Mouse (Mus musculus): ENCODE data around the gene Pde4c.

Gene Pde4c

GRCm38 (mm10) chr8:70766571-70767440 lies 43.3 kb downstream of the Pde4c start:
- DNase-seq (ENCODE audit: low spot score in 2 of 2), result no peak

DNA sequence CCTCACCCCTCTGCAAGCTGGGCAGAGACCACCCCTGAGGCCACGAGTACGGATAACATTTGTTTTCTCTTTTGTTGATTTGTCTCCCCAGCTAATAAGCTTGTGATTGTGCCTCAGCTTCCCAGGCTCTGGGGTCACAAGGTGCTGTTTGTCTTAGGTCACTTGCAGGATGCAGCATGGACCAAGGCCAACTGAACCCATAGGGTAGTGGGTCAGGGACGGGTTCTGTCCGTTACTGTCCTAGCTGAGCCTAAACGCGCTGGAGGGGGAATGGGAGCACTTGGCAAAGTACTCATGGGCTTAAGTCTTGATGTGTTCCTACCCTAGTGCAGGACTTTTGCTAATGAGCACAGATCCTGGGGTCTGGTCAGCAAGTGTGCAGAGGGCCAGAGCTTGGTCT lies 44.0 kb downstream of the Pde4c start:
- DNase-seq (ENCODE audit: low spot score in 2 of 2), result no peak

DNA sequence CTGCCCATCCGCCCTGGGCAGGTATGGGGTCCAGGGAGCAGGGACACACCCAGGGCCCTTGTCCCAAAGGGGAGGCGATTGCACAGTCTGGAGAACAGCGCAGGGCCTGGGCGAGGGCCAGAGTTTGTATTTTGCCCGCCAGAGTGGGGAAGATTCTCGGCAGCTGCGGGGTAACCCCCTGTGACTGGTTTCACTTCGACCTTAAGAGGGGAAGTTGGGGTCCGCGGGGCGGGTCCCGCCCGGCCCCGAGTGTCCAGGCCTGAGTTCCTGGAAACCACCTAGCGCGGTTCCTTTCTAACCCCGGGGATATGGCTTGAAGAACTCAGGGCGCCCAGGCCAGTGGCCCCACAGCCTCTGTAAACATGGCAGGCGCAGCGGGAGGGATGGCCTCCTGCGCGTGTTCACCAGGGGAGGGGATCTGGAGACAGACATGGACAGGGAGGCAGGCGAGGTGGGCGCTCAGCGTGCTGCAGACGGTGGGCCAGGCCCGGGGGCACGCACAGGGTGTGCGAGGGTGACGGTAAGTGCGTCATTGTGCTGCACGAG lies 44.8 kb downstream of the Pde4c start:
- DNase-seq (ENCODE audit: low spot score in 2 of 2), result no peak

DNA sequence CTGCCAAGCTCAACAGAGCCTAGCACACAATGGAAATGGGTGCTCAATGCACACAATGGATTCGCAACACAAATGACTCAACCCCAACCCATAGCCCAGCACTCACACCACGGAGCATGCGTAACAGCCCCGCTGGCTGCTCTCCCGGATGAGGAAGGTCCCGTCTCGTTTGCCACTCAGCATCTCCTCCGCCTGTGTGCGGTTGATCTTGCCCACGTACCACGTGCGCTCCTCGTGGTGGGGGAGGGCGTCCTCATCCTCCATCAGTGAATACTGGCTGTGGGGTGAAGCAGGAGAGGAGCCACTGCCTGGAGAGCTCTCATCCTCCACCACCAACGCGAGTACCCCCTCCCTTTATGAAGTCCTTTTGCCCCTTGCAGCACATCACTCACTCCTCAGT lies 45.4 kb downstream of the Pde4c start:
- DNase-seq (ENCODE audit: low spot score in 2 of 2), result no peak

DNA sequence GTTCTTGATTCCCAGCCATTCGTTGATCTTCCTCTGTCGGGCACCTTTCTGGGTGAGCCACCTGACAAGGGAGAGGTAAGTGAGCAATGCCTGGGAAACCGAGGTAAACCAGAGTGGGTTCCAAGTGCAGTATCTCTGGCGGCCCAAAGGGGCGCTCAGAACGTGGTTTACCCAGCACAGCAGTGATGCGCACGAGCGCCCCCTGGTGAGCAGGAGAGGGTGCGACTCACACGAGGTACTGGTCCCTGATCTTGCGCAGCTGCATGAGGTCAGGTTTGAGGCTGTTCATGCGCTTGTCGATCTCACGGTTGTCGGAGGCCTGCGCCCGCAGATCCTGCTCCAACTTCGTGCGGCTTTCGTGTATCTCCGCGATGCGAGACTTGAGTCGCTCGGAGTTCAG lies 45.8 kb downstream of the Pde4c start:
- DNase-seq (ENCODE audit: low spot score in 2 of 2), result peak; percentile 98

- DNase-seq (ENCODE audit: low spot score in 2 of 2), result no peak
Measured at GRCm38 (mm10) chr8:70769858-70770257, 46.3 kb downstream of the Pde4c start.

- DNase-seq (ENCODE audit: low spot score in 2 of 2), result no peak
Measured at GRCm38 (mm10) chr8:70770748-70771147, 47.2 kb downstream of the Pde4c start.

GRCm38 (mm10) chr8:70771217-70771616 lies 47.7 kb downstream of the Pde4c start:
- DNase-seq (ENCODE audit: low spot score in 2 of 2), result no peak

GRCm38 (mm10) chr8:70772075-70772474 lies 48.6 kb downstream of the Pde4c start:
- DNase-seq (ENCODE audit: low spot score in 2 of 2), result no peak

- no peak for DNase-seq (ENCODE audit: low spot score in 2 of 2)
Measured at GRCm38 (mm10) chr8:70772890-70773289, 49.4 kb downstream of the Pde4c start.

GRCm38 (mm10) chr8:70773410-70773809 lies 49.9 kb downstream of the Pde4c start:
- DNase-seq (ENCODE audit: low spot score in 2 of 2), result no peak

GRCm38 (mm10) chr8:70773833-70774232 lies 50.3 kb downstream of the Pde4c start:
- no peak for DNase-seq (ENCODE audit: low spot score in 2 of 2)

GRCm38 (mm10) chr8:70774740-70775139 lies 51.2 kb downstream of the Pde4c start:
- no peak for DNase-seq (ENCODE audit: low spot score in 2 of 2)

GRCm38 (mm10) chr8:70775227-70775626 lies 51.7 kb downstream of the Pde4c start:
- no peak for DNase-seq (ENCODE audit: low spot score in 2 of 2)

DNA sequence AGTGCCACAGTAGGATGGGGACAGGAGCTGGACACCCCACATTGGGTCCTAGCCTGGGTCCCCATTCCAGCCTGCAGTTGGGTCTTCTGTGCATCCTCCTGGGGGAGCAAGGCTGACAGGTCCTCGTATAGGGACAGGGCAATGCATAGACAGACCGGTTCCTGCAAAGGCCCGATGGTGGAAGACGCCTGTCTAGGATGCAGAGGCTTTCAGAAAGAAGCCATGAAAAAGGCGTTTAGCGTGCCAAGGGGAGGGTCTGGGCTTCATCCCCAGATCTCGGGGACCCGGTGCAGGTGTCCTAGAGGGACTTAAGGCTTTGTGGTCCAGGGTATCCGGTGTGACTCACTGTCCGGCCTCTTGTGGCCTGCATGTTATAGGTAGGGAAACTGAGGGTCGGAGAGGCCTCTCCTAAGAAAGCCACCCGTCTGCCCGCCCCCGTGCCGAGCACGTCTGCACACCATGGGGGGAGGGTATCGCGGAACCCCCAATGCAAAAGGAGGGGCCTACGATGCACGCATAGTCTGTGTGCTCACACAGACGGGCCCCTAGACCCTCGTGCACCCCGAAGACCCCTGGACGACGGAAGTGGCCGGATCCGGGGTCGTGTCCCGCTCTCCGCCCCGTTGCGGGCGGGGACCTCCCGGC lies 52.5 kb downstream of the Pde4c start:
- no peak for DNase-seq (ENCODE audit: low spot score in 2 of 2)

GRCm38 (mm10) chr8:70776496-70777444 lies 53.2 kb downstream of the Pde4c start, which contains the start of gene Pik3r2:
Gene Pik3r2, minus strand, starts transcription at chr8:70776713.
- peak; percentile 97 to 98 for DNase-seq (ENCODE audit: low spot score in 2 of 2)

- DNase-seq (ENCODE audit: low spot score in 2 of 2), result no peak
Measured at GRCm38 (mm10) chr8:70780093-70780492, 56.6 kb downstream of the Pde4c start.

DNA sequence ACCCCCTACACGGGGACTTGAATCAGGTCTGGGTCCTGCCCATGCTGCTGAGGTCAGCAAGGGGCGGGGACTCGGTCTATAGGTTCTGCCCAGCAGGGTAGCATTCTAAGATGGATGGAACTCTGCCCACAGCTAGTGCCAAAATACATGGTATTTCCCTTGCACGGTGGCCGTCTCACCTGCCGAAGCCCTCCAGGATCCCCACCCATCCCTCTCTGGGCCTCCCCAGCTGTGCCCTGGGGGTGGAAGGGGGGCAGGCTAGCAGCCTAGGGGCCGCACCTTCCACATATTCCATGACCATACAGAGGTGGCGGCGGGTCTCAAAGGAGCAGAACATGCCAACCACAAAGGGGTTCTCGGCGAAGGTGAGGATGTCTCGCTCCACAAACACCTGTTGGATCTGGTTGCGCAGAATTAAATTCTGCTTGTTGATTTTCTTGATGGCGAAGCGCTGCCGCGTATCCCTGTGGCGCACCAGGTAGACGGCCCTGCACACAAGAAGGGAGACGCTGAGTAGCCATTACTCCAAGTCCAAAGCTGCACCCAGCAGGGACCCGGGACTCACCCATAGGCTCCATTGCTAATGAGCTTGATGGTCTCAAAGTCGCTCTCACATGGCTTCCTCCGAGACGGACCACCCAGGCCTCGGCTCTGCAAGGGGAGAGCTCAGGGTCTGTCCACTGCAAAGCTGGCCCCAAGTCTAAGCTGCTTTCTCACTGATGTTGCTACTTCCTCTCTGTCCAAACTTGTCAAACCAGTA lies 63.0 kb downstream of the Pde4c start:
- no peak for DNase-seq (ENCODE audit: low spot score in 2 of 2)

GRCm38 (mm10) chr8:70787051-70787445 lies 63.5 kb downstream of the Pde4c start:
- DNase-seq (ENCODE audit: low spot score in 2 of 2), result no peak

- no peak for DNase-seq (ENCODE audit: low spot score in 2 of 2)
Measured at GRCm38 (mm10) chr8:70787941-70788667, 64.6 kb downstream of the Pde4c start.
